Mouse (Mus musculus) embryonic fibroblast, embryonic 13.5 days (primary cell): ENCODE measurements around the gene Olfr1132.
"Not testable (repeated sequence)": the region's sequence is repeated elsewhere in the genome, so short reads cannot be mapped to it uniquely, and the experiment has no call there.

Source experiments
- CTCF ChIP-seq: IDR thresholded peaks from 2 replicates; pipeline ENCODE4 v1.5.1; 2011; ENCODE audit warnings: mild to moderate bottlenecking, control low read depth, low read length, moderate library complexity, borderline replicate concordance; ENCODE audit not compliant: insufficient read depth
- POLR2A ChIP-seq: IDR thresholded peaks from 2 replicates; pipeline ENCODE4 v1.6.1; 2011; ENCODE audit warnings: low read depth, mild to moderate bottlenecking, control low read depth, low read length, moderate library complexity

GRCm38 (mm10) chr2:87605912-87606311 is 31.4 kb downstream of the Olfr1132 start, which contains the start of gene Olfr1130:
- TF ChIP-seq CTCF, POLR2A: not testable (repeated sequence)
